Mouse (Mus musculus): ENCODE measurements at regions not wholly inside any gene's neighbourhood (a gene's known extent, or its start where the extent isn't known, plus 50 kb on each side); places are given as distances from the start of the nearest gene placed in this dataset.

- Histone ChIP-seq H3K27ac (ENCODE audit: insufficient read depth, low read depth, low read length, poor library complexity, severe bottlenecking) (no peak overlapping the region), H3K9ac (ENCODE audit: insufficient read depth, low read depth, low read length, poor library complexity, severe bottlenecking) (no peak overlapping the region), H3K36me3 (ENCODE audit: control insufficient read depth, insufficient read depth, low read length, poor library complexity, severe bottlenecking) (no peaks in the 10 kb centered on the region), H3K9me3 (ENCODE audit: control insufficient read depth, insufficient read depth, low read depth, low read length) (no peaks in the 10 kb centered on the region), H3K4me3 (ENCODE audit: insufficient read depth in 1 of 2, low read depth in 1 of 2, low read length in 2 of 2, poor library complexity in 1 of 2, severe bottlenecking in 1 of 2) (no peak overlapping the region), H3K4me1 (ENCODE audit: control insufficient read depth in 2 of 2, insufficient read depth in 2 of 2, low read length in 2 of 2, poor library complexity in 1 of 2) (peaks cover 0 to 5% of the 10 kb centered on the region in 2 experiments; a peak in 1 of 4 replicates)
- in situ Hi-C loops (cut with MboI; ENCODE audit: low sequenced_read_pairs in 2 of 2, unreplicated experiment in 2 of 2): no loop called here
- DNase-seq (ENCODE audit: low read depth, low spot score): no peak
- TF ChIP-seq ZNF384 (IDR thresholded peaks at IDR 0.05; ENCODE audit: low read depth, low read length) (no peak), ZC3H11A (IDR thresholded peaks at IDR 0.05; ENCODE audit: borderline replicate concordance, low read depth, low read length) (no peak), HCFC1 (IDR thresholded peaks at IDR 0.05; ENCODE audit: borderline replicate concordance, insufficient read depth, low read length) (no peak), CHD2 (IDR thresholded peaks at IDR 0.05; ENCODE audit: low read depth, low read length) (no peak)
Observed at GRCm38 (mm10) chr9:61135263-61135882, 236.8 kb upstream of the Tle3 start.

GRCm38 (mm10) chr9:61135917-61136316, 236.2 kb upstream of the Tle3 start:
- Histone ChIP-seq H3K4me1 (ENCODE audit: control insufficient read depth in 2 of 2, insufficient read depth in 2 of 2, low read length in 2 of 2, poor library complexity in 1 of 2) (peaks cover 0 to 5% of the 10 kb centered on the region in 2 experiments; a peak in 1 of 4 replicates), H3K4me3 (ENCODE audit: insufficient read depth in 1 of 2, low read depth in 1 of 2, low read length in 2 of 2, poor library complexity in 1 of 2, severe bottlenecking in 1 of 2) (no peak overlapping the region), H3K36me3 (ENCODE audit: control insufficient read depth, insufficient read depth, low read length, poor library complexity, severe bottlenecking) (no peaks in the 10 kb centered on the region), H3K9ac (ENCODE audit: insufficient read depth, low read depth, low read length, poor library complexity, severe bottlenecking) (no peak overlapping the region), H3K27ac (ENCODE audit: insufficient read depth, low read depth, low read length, poor library complexity, severe bottlenecking) (no peak overlapping the region), H3K9me3 (ENCODE audit: control insufficient read depth, insufficient read depth, low read depth, low read length) (no peaks in the 10 kb centered on the region)
- no peak for DNase-seq (ENCODE audit: low read depth, low spot score)
- TF ChIP-seq ZC3H11A (IDR thresholded peaks at IDR 0.05; ENCODE audit: borderline replicate concordance, low read depth, low read length) (no peak), HCFC1 (IDR thresholded peaks at IDR 0.05; ENCODE audit: borderline replicate concordance, insufficient read depth, low read length) (no peak), CHD2 (IDR thresholded peaks at IDR 0.05; ENCODE audit: low read depth, low read length) (no peak), ZNF384 (IDR thresholded peaks at IDR 0.05; ENCODE audit: low read depth, low read length) (no peak), MAFK (IDR thresholded peaks at IDR 0.05; ENCODE audit: insufficient read depth, low read depth, low read length) (no peak)
- in situ Hi-C loops (cut with MboI; ENCODE audit: low sequenced_read_pairs in 2 of 2, unreplicated experiment in 2 of 2): no loop called here

- no peak overlapping the region for H3K27ac ChIP-seq (ENCODE audit: insufficient read depth, low read depth, low read length, poor library complexity, severe bottlenecking)
Observed at GRCm38 (mm10) chr9:61138741-61139368, 233.3 kb upstream of the Tle3 start.

GRCm38 (mm10) chr9:61143101-61143500, 229.1 kb upstream of the Tle3 start:
- Histone ChIP-seq H3K4me1 (ENCODE audit: control insufficient read depth in 2 of 2, insufficient read depth in 2 of 2, low read length in 2 of 2, poor library complexity in 1 of 2) (peaks cover 0 to 3% of the 10 kb centered on the region in 2 experiments; a peak in 1 of 4 replicates), H3K36me3 (ENCODE audit: control insufficient read depth, insufficient read depth, low read length, poor library complexity, severe bottlenecking) (no peaks in the 10 kb centered on the region), H3K9me3 (ENCODE audit: control insufficient read depth, insufficient read depth, low read depth, low read length) (no peaks in the 10 kb centered on the region), H3K9ac (ENCODE audit: insufficient read depth, low read depth, low read length, poor library complexity, severe bottlenecking) (no peak overlapping the region), H3K27ac (ENCODE audit: insufficient read depth, low read depth, low read length, poor library complexity, severe bottlenecking) (no peak overlapping the region), H3K4me3 (ENCODE audit: insufficient read depth in 1 of 2, low read depth in 1 of 2, low read length in 2 of 2, poor library complexity in 1 of 2, severe bottlenecking in 1 of 2) (no peak overlapping the region)
- in situ Hi-C loops (cut with MboI; ENCODE audit: low sequenced_read_pairs in 2 of 2, unreplicated experiment in 2 of 2): no loop called here
- no peak for DNase-seq (ENCODE audit: low read depth, low spot score)
- TF ChIP-seq MAFK (IDR thresholded peaks at IDR 0.05; ENCODE audit: insufficient read depth, low read depth, low read length): no peak

More at GRCm38 (mm10) chr9:61138741-61139368, 233.3 kb upstream of the Tle3 start:
- Histone ChIP-seq H3K4me3 (ENCODE audit: insufficient read depth in 1 of 2, low read depth in 1 of 2, low read length in 2 of 2, poor library complexity in 1 of 2, severe bottlenecking in 1 of 2) (no peak overlapping the region), H3K9ac (ENCODE audit: insufficient read depth, low read depth, low read length, poor library complexity, severe bottlenecking) (no peak overlapping the region), H3K36me3 (ENCODE audit: control insufficient read depth, insufficient read depth, low read length, poor library complexity, severe bottlenecking) (no peaks in the 10 kb centered on the region), H3K9me3 (ENCODE audit: control insufficient read depth, insufficient read depth, low read depth, low read length) (no peaks in the 10 kb centered on the region), H3K4me1 (ENCODE audit: control insufficient read depth in 2 of 2, insufficient read depth in 2 of 2, low read length in 2 of 2, poor library complexity in 1 of 2) (peaks cover 0 to 5% of the 10 kb centered on the region in 2 experiments; a peak in 1 of 4 replicates)
- TF ChIP-seq HCFC1 (IDR thresholded peaks at IDR 0.05; ENCODE audit: borderline replicate concordance, insufficient read depth, low read length): no peak
- no peak for TF ChIP-seq MAFK (IDR thresholded peaks at IDR 0.05; ENCODE audit: insufficient read depth, low read depth, low read length)
- DNase-seq (ENCODE audit: low read depth, low spot score): no peak
- in situ Hi-C loops (cut with MboI; ENCODE audit: low sequenced_read_pairs in 2 of 2, unreplicated experiment in 2 of 2): no loop called here

All from ES-E14 (cell line).